Mouse (Mus musculus): ENCODE results near the gene Tph1. TPM values are rescaled to one million over a fixed set of nuclear protein-coding genes. Genes with fewer than 3 reads are reported as not detected.
A peak's percentile ranks its signal among the peaks of the same experiment; 100 is the strongest.

Gene Tph1
- total and polyA plus RNA-seq, 2 experiments from 2014 or later = 1.5 TPM; not detected in 1

DNA sequence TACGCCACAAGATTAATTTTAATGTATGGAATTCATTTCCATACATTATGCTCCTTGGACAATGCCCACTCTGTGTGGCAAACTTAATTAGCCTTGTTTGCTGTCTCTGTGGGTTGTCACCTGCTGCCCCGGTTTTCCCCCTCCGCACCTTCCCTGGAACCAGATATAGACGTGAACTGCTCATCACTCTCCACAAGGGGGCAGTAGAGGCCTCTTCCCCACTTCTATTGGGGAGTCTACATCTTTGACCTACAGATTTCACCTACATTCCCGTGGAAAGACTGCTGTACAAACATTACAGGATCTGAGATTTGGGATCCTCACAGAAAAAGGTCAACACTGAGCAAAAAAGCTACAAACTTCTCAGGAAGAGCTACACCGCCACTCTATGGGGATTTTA is 42.2 kb upstream of the Tph1 start:
- Histone ChIP-seq H3K36me3 (ENCODE audit: insufficient read depth, low read length) (no peaks in the 10 kb centered on the region), H3K4me2 (ENCODE audit: low read depth, low read length, poor library complexity, severe bottlenecking) (no peak overlapping the region), H3K4me3 (ENCODE audit: low read depth, low read length) (no peak overlapping the region), H3K9ac (replicated peaks; ENCODE audit: low read length, poor library complexity, severe bottlenecking) (no peak overlapping the region), H3K27ac (ENCODE audit: low read depth, low read length) (no peak overlapping the region), H3K9me3 (ENCODE audit: low read length) (no peaks in the 10 kb centered on the region), H3K4me1 (ENCODE audit: insufficient read depth, low read length) (no peaks in the 10 kb centered on the region; the same call in 1 of the 2 replicates), H3K27me3 (ENCODE audit: insufficient read depth, low read length) (no peaks in the 10 kb centered on the region; the same call in 1 of the 2 replicates)
- peak; percentile 79 for TF ChIP-seq CTCF (IDR thresholded peaks at IDR 0.05)
- WGBS = 30% methylated on average over 6 of the region's 6 CpGs
- DNase-seq (ENCODE audit: low spot score) = peak; percentile 57
- no peak for ATAC-seq (ENCODE audit: low FRiP score)

DNA sequence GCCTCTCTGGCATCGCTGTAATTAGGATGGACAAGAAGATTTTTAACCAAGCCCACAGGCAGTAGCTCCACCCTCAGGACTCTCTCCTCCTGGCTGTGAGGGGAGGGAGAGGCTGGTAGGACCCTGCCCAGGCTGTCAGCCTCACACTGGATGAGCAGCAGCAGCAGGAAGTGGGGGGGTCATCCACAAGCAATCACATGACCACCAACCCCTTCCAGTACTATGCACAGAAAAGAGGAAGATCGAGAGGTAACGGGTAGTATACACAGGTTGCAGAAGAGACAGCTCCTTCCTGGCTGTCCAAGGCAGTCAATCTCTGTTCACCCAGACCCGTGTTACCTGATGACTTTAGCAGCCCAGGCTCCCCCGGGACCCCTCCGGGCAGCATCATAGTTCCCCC is 39.9 kb upstream of the Tph1 start:
- no peak overlapping the region for H3K4me3 ChIP-seq (ENCODE audit: low read depth, low read length)
- H3K9me3 ChIP-seq (ENCODE audit: low read length) = no peaks in the 10 kb centered on the region
- no peak overlapping the region for H3K9ac ChIP-seq (replicated peaks; ENCODE audit: low read length, poor library complexity, severe bottlenecking)
- H3K36me3 ChIP-seq (ENCODE audit: insufficient read depth, low read length) = no peaks in the 10 kb centered on the region
- H3K27me3 ChIP-seq (ENCODE audit: insufficient read depth, low read length) = no peaks in the 10 kb centered on the region
- ATAC-seq (ENCODE audit: low FRiP score) (no peak), DNase-seq (ENCODE audit: low spot score) (no peak)
- no peak overlapping the region for H3K27ac ChIP-seq (ENCODE audit: low read depth, low read length)
- no peak for TF ChIP-seq CTCF (IDR thresholded peaks at IDR 0.05)
- no peak overlapping the region for H3K4me2 ChIP-seq (ENCODE audit: low read depth, low read length, poor library complexity, severe bottlenecking)
- no peaks in the 10 kb centered on the region; the same call in 1 of the 2 replicates for H3K4me1 ChIP-seq (ENCODE audit: insufficient read depth, low read length)
- WGBS = 77% methylated on average over 6 of the region's 6 CpGs

DNA sequence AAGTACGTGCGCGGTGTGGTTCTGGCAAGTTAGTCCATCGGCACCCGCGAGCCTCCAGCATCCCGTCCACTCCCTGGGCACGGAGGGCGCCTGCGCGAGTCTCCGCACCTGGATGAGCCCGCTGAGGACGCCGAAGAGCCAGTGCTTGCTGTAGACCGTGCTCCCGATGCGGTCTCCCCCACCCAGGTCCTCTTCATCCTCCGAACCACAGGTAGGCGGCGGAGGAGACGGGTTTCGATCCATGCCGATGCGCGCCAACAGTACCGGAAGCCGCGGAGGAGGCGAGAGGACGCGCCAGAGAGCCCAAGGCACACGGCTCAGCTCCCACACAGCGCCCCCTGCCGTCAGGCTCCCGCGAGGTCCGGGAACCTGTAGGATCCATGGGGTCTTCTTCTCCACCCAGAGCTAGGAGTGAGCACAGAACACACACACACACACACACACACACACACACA is 38.1 kb upstream of the Tph1 start, which contains the start of gene Saal1:
TSS of gene Saal1 (minus strand) at position 291 of the 455 bp plus-strand sequence.
- Histone ChIP-seq H3K4me1 (ENCODE audit: insufficient read depth, low read length) (no peaks in the 10 kb centered on the region; the same call in 1 of the 2 replicates), H3K4me2 (ENCODE audit: low read depth, low read length, poor library complexity, severe bottlenecking) (peak within 1 kb of the TSS; percentile 50), H3K36me3 (ENCODE audit: insufficient read depth, low read length) (no peaks in the 10 kb centered on the region; the same call in none of the 2 replicates), H3K9me3 (ENCODE audit: low read length) (no peaks in the 10 kb centered on the region), H3K4me3 (ENCODE audit: low read depth, low read length) (peak within 1 kb of the TSS; percentile 80), H3K9ac (replicated peaks; ENCODE audit: low read length, poor library complexity, severe bottlenecking) (peak within 1 kb of the TSS; percentile 84), H3K27ac (ENCODE audit: low read depth, low read length) (peak within 1 kb of the TSS; percentile 87), H3K27me3 (ENCODE audit: insufficient read depth, low read length) (no peaks in the 10 kb centered on the region)
- under 1% methylated on average over 38 of the region's 38 CpGs for WGBS
- TF ChIP-seq CTCF (IDR thresholded peaks at IDR 0.05) = peak; percentile 96
- ATAC-seq (ENCODE audit: low FRiP score) = peak; percentile 96
- peak; percentile 95 for DNase-seq (ENCODE audit: low spot score)

DNA sequence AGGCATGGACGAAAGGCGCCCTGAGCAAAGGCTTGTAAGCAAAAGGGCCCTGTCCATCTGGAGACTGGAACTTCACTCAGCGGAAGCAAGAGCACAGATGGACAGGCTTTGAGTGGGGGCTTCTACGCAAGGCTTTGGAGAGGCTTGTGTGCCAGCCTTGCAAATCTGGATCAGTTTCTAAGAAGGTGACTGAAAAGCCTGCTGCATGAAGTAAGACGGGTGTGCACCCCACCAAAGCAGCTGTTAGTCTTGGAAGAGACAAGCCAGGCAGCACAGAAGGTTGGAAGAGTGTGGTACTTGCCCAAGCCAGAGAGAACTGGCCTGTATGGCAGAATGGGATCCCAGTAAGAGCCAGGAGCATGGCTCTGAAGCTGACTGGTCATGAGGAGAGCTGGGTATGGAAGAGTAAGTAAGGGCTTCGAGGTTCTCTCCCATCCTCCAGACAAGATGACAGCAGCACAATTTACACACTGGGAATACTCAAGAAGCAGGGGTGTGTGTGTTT is 28.2 kb upstream of the Tph1 start:
- no peaks in the 10 kb centered on the region for H3K27me3 ChIP-seq (ENCODE audit: insufficient read depth, low read length)
- no peak for TF ChIP-seq CTCF (IDR thresholded peaks at IDR 0.05)
- H3K9ac ChIP-seq (replicated peaks; ENCODE audit: low read length, poor library complexity, severe bottlenecking) = no peak overlapping the region
- H3K4me3 ChIP-seq (ENCODE audit: low read depth, low read length) = no peak overlapping the region
- peaks cover 75% of the 10 kb centered on the region for H3K36me3 ChIP-seq (ENCODE audit: insufficient read depth, low read length)
- no peaks in the 10 kb centered on the region for H3K4me1 ChIP-seq (ENCODE audit: insufficient read depth, low read length)
- H3K9me3 ChIP-seq (ENCODE audit: low read length) = no peaks in the 10 kb centered on the region
- ATAC-seq (ENCODE audit: low FRiP score) (no peak), DNase-seq (ENCODE audit: low spot score) (peak; percentile 8)
- H3K27ac ChIP-seq (ENCODE audit: low read depth, low read length) = no peak overlapping the region
- no peak overlapping the region for H3K4me2 ChIP-seq (ENCODE audit: low read depth, low read length, poor library complexity, severe bottlenecking)
- WGBS = 97% methylated on average over 6 of the region's 6 CpGs

DNA sequence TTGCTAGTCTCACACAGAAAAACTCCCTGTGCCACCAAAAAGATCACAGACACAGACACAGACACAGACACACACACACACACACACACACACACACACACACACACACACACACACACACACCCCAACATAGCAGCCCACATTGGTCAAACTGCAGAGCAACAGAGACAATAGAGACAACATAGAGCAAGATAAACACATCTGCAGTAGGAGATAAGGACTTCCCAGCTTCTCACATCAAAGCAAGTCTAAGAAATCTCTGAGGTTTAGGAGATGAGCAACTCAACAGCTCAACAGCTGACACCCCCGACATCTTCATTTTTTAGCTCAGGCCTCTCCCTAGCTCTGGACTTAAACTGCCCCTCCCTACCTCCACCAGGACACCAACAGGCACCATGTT is 24.4 kb upstream of the Tph1 start:
- ATAC-seq (ENCODE audit: low FRiP score) (no peak), DNase-seq (ENCODE audit: low spot score) (no peak)
- no peak overlapping the region for H3K4me2 ChIP-seq (ENCODE audit: low read depth, low read length, poor library complexity, severe bottlenecking)
- H3K4me3 ChIP-seq (ENCODE audit: low read depth, low read length) = no peak overlapping the region
- H3K27ac ChIP-seq (ENCODE audit: low read depth, low read length) = no peak overlapping the region
- TF ChIP-seq CTCF (IDR thresholded peaks at IDR 0.05) = no peak
- no peaks in the 10 kb centered on the region for H3K27me3 ChIP-seq (ENCODE audit: insufficient read depth, low read length)
- H3K36me3 ChIP-seq (ENCODE audit: insufficient read depth, low read length) = peaks cover 48% of the 10 kb centered on the region
- H3K9ac ChIP-seq (replicated peaks; ENCODE audit: low read length, poor library complexity, severe bottlenecking) = no peak overlapping the region
- H3K4me1 ChIP-seq (ENCODE audit: insufficient read depth, low read length) = no peaks in the 10 kb centered on the region
- WGBS = 75% methylated on average over 1 of the region's 1 CpGs
- no peaks in the 10 kb centered on the region for H3K9me3 ChIP-seq (ENCODE audit: low read length)

DNA sequence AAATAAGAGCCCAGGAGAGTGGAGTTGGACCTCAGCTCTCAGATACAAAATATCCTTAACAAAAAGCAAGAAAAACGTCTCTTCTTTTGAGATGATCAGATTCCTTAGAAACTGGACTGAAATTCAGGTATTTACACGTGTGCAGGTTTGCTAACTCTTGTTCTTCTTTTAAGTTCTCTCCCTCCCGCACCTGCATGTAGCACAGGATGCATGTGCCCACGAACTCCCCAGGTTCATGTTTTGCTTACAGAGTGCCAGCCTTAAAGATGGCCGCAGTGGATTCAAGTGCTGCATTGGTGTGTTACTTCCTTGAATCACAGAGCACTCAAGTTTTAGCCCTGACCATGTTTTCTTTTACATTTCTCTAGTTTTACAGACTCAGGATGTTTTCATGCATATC is 14.5 kb upstream of the Tph1 start:
- Histone ChIP-seq H3K27me3 (ENCODE audit: insufficient read depth, low read length) (no peaks in the 10 kb centered on the region), H3K4me3 (ENCODE audit: low read depth, low read length) (no peak overlapping the region), H3K9me3 (ENCODE audit: low read length) (no peaks in the 10 kb centered on the region), H3K9ac (replicated peaks; ENCODE audit: low read length, poor library complexity, severe bottlenecking) (no peak overlapping the region), H3K27ac (ENCODE audit: low read depth, low read length) (no peak overlapping the region), H3K36me3 (ENCODE audit: insufficient read depth, low read length) (peaks cover 22% of the 10 kb centered on the region), H3K4me1 (ENCODE audit: insufficient read depth, low read length) (no peaks in the 10 kb centered on the region), H3K4me2 (ENCODE audit: low read depth, low read length, poor library complexity, severe bottlenecking) (no peak overlapping the region)
- ATAC-seq (ENCODE audit: low FRiP score) = no peak
- WGBS = 89% methylated on average over 5 of the region's 5 CpGs
- DNase-seq (ENCODE audit: low spot score) = no peak
- TF ChIP-seq CTCF (IDR thresholded peaks at IDR 0.05) = no peak
